Mouse (Mus musculus) urinary bladder, adult 18-20 months (tissue): ENCODE measurements around the gene Ipo4.
A peak's percentile ranks its signal among the peaks of the same experiment; 100 is the strongest.

Experiments
- DNase-seq, 2 experiments: peaks; one replicate each; pipeline ENCODE4 v3.0.0; 2022; ENCODE audit warnings: low spot score in 2 of 2, mixed read lengths in 2 of 2

Gene Ipo4

DNA sequence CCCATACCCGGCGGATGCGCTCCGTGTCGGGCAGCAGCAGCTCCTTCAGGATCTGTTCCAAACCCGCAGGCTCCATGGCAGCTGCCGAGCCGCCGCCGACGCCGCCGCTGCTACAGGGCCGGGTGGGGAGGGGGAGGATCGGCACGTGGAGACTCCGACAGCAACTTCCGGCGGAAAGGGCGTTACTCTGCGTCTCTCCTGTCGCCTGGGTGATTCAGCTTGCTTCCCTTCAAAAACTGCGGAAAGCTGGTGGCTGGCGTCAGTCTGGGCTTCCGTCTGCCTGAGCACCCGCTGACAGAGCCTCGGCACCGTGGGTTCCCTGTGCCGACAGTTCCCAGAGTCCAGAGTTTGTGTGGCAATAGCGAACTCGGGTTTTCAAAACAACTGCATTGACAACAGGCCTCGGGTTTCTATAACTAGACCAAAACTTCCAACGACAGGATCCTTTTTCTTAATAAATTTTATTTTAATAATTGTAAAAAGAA, at the start of gene Ipo4:
TSS of gene Ipo4 (minus strand) at position 435 of the 485 bp plus-strand sequence.
- peak in 1 of 2 experiments; percentile 81 for DNase-seq

DNA sequence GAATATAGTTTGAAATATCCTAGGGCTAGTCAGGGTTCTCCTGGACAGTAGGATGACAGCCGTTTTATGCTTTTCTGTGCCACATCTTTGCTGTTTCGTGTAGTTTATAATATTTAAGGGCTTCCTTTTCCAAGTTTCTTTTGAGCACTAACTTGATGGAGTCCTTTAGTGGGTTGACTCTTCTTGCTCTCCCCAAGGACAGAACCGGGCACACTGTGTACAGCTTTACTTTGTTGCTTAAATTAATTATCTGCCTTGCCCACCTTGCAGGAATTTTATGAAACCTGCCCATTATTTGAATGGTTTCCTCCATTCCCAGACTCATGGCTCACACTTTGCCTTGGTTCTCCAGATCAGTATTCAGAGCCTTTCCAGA, 46.3 kb upstream of the Ipo4 start:
- no peak for DNase-seq

DNA sequence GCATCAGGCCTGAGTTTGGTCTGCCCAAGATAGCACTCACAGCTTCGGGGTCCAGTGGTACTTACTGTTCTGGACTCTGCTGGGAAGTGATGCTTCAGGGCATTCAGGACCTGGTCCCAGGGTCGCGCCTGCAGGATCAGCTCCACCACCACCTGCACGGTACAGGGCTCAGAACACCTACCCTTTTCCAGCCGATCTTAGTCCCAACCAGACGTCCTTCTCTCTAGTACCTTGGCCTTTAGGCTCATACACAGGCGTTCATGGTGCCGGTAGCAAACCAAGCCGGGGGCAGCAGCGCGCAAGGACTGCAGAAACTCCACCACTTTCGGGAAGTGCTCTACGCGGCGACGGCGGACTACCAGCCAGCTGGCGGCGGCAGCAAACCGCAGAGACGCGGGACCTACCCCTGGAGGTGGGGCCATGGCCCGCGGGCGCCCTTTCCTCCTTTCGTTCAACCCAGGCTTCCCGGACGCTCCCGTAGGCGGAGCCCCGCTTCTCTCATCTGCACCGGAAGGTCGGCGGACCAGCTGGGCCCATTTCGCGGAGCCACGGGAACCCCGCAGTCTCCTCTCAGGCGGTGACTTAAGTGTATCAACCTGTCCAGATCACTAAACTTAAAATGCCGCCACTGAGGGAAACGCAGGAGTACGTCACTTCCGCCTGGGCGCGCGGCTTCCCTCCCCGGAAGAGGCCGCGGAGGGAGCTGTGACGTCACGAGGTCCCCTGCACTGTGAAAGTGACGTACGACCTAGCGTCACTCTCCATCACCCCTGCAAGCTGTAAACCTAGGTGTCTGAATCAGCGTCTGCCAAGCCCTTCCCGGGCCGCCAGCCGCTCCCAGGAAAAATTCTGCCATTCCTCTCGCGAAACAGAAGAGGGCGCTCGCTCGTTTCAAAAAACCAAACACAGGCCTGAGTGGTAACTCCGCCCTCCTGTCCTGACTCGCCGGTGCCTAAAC, 45.7 kb upstream of the Ipo4 start, which contains the start of gene Tinf2:
TSS of gene Tinf2 (minus strand) at position 661 of the 958 bp plus-strand sequence.
- DNase-seq: peak; percentile 88

DNA sequence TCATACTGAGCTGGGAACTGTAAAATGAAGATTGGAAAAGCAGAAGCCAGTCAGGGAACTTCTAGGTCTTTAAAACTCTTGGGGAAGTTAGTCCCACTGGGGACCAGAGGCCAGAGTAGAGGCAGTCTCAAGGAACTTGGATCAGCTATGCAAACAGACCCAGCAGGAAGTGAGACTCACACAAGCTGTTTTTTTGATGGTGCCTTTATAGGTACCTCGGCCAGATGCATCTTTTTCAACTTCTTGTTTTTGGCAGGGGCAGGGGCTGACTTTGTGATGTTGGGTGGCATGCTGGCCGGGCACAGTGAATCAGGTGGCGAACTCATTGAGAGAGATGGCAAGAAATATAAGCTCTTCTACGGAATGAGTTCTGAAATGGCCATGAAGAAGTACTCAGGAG, 41.9 kb upstream of the Ipo4 start:
- no peak for DNase-seq

DNA sequence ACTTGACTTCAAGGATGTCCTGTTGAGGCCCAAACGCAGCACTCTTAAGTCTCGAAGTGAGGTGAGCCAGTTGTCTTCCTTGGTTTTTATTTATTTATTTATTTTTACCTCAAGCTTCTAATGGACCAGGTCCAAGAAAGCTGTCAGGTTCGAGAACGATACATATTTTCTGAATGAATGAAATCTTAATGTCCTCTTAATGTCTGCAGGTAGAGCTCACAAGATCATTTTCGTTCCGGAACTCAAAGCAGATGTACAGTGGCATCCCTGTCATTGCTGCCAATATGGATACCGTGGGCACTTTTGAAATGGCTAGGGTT, 36.9 kb upstream of the Ipo4 start:
- DNase-seq: no peak

DNA sequence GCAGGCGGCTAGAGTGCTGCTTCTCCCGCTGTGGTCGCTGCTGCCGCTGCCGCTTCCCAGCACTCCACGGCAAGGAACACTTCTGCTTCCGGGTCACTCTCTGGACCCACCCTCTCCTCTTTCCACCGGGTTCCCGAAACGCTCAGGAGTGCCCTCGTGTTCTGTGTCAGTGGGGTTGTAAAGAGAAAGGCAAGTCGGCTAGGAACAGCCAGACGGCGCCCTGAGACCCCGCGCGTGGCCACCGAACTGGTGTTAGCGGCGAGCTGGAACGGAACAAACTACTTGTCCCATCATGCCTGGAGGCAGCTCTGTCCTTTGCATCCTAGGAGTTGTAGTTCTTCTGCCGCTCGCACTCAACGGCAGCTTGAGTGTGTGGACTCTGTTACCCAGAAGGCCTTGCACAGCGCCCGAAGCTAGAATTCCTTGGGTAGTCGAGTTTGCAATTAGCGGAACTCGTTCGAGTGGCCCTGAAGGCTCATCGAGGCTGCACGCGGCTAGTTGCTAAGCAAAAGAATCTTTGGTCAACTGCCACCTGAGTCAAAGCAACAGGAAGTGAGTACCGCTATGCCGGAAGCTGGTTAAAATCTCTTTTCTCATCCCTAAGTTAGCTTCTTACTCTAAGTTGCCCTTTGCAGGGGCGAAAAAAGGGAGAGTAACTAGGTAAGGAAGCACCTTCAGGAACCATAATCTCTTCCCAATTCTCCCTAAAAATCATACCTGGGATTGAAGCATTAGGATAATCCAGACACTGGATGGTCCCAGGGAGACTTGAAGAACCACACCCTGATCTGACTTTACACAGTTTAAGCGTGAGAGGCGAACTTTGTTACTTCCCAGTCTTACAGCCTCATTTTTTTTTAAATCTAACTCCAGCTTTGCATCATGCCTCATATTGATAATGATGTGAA, 36.3 kb upstream of the Ipo4 start, which contains the start of the genes Gmpr2 and Nedd8:
TSS of gene Gmpr2 (plus strand) at position 109 of the 908 bp plus-strand sequence.
TSS of gene Nedd8 (minus strand) at position 292 of the 908 bp plus-strand sequence.
- peak; percentile 90 to 97 for DNase-seq

DNA sequence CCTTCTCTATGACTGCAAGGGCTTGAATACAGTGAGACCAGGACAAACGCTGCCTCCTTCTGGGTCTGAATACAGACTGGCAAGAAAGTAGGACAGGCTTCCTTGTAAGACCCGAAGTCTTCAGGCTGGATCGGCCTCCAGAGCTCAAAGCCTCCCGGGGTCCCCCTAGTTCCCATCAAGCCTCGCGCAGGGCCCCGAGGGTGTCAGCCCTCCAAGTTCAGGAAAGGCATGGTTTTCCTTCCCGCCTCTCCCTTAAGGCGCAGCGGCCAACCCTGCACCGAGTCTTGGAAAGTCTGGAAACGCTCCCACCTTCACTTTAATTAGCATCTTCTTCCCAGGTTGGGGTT, 35.7 kb upstream of the Ipo4 start:
- DNase-seq: no peak

DNA sequence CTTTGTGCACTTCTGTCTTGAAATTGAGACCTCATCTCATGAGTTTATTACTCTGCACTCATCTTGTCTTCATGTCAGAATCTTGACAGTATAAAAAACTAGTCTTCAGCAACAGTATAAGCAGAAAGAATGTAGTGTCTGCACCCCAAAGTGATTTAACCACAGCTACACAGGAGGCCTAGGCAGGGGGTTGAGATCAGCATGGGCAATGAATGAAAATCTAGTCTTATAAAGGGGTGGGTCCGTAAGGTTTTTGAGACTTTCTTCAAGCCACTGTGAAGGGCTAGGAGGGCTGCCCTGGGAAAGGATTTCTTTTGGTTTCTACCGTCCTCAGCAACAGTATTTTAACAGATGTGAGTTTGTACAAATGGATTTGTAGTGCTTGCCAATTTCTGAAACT, 24.9 kb upstream of the Ipo4 start:
- no peak for DNase-seq

DNA sequence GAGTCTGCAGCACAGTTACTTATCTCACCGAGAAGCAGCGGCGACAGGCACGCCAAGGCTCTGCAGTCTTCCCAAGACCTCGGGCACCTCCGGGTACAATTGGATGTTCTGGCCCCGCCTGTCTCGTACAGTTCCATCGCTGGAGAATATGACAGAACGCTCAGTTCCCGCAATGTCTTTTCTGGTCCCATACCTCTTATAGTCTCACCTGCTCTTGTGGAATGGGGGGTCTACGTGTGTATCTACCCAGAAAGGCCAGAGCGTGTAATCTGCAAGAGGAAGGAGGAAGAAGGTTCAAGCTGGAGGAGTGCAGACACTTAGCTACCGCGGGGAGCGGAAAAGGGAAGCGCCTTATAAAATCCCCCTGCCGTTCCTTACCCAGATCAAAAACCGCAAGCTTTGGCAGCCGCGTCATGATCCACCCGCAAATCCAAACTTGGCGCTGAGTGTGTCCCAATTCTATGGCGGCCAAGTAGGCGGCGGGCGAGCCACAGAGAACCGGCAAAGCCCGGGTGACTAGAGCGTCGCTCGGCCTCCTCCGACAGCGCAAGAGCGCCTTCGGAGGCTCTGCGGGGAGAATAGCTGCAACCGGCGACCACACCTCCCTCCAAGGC, 24.3 kb upstream of the Ipo4 start, which contains the start of gene Mdp1:
TSS of gene Mdp1 (minus strand) at position 549 of the 614 bp plus-strand sequence.
- DNase-seq: peak; percentile 64 to 69

DNA sequence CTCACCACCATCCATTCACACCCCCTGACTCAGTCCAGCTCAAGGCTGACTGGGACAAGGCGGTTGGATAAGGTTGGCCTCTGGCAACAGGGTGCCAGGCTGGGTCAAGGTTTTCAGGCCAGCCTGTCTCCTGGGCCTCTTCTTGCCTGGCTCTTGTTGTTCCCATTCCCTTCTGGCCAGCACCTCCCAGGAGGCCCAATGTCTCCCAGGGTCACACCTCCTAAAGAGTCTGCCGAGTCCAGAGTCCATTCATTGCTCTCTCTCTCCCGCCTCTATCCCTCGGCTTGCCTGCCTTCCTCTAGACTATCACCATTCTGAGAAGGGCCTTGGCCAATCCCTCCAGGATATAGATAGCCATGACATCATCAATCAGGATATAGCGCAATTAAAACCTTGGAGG, 22.3 kb upstream of the Ipo4 start:
- no peak for DNase-seq

DNA sequence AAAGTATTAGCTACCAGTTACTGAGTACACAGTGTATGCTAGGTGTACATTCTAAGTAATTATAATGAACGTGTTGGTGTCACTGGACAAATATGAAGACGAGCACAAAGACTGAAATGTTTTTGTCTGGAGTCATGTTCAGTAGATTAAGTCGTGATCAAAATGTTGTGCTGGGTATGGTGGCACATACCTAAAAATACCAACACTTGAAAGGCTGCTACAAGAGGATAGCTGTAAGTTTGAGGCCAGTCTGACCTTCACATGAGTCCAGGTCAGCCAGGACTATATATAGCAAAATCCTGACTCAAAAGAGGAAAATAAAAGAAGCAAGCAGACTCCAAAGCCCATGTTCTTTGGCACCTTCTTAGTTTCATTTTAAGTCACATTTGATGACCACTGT, 21.2 kb upstream of the Ipo4 start:
- DNase-seq: no peak

DNA sequence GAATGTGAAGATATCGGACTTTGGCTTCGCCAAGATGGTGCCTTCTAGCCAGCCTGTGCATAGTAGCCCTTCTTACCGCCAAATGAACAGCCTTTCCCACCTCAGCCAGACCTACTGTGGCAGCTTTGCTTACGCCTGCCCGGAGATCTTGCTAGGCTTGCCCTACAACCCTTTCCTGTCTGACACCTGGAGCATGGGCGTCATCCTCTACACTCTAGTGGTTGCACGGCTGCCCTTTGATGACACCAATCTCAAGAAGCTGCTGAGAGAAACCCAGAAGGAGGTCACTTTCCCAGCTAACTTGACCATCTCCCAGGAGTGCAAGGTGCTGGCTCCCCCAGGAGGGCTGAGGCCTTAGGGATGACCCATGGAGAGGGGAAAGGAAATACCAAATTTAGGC, 15.8 kb upstream of the Ipo4 start:
- no peak for DNase-seq

DNA sequence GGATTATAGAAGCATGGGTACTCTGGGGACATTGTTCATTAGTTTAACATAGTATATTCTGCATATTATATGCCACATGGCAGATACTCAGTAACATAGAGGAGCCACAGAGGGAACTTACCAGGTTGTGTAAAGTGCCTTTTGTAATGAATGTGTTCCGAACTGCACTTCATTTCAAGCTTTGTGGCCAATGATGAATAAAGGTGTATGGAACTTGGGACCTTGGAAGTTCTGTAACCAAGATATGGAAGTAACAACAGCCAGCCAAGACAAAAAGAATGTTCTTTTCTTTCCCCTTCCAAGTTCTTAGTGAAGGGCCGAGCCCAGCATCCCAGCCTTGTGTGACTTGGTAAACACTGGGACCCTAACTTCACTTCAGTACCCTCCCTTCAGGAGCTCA, 14.1 kb upstream of the Ipo4 start, which contains the start of gene Tssk4:
TSS of gene Tssk4 (plus strand) at position 301 of the 400 bp plus-strand sequence.
- no peak for DNase-seq

DNA sequence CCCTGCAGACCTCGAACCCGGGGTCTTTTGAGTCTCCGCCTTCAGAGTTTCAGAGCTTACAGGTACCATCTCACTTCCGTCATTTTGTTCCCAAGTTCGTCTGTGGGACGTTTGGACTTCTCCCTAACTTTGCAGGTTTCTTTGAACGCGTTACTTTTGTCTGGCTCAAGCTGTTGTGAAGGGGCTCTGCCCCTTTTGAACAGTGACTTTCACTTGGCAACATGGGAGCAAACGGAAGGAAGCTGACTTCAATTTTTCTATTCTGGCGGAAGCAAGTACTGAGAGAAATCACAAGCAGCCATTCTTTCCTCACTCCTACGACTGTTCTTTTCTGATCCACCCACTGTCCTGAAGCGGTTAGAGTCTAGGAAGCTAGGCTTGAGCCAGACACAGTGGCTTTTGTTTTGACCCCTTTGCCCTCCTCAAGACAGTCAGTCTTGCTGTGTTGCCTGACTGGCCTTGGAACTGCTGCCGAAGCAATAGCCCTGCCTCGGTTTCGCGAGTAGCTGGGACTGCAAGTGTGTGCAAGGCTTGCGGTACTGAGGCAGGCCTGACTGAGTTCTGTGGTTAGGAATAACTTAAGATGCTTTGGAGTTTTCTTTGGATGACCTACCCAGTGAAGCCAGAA, 8.6 kb upstream of the Ipo4 start:
- no peak for DNase-seq

DNA sequence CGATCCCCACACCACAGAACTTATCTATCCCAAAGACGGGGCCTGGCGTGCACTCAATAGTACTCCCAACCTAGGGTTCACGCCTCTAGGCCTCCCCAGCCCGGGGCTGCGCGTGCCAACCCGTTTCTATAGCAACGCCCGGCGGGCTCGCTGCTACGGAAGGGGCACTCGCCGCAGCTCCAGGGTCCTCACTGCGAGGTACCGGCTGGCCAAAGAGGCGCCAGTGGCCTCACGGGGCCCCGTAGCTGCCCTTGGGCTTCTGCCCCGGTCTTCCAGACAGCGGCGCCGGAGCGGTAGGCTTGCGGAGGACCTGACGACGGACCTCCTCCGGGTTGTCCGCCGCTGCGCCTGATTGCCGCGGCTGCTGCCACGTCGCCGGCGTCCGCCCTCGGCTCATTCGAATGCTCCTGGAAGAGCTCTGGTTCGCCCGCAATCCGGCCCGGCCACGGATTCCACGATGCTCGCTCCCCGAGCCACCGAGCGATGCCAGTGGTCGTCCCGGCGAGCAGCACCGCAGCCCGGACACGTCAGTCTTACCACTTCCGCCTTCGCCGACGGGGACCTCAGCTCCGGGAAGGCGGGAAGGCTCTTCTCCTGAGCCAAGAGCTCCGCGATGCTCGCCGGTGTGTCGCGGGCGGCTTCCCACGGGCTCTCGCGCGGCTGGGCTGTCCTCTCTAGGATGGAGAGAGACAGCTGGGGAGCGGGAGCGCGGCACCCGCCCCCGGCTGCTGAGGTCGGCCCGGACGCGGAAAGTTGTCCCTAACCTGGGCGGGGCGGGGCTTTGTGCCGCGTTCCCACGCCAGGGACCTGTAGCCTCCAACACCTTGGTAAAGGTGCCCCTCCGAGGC, 7.5 kb upstream of the Ipo4 start, which contains the start of gene Tm9sf1:
TSS of gene Tm9sf1 (minus strand) at position 747 of the 848 bp plus-strand sequence.
- DNase-seq: peak; percentile 79 to 96

DNA sequence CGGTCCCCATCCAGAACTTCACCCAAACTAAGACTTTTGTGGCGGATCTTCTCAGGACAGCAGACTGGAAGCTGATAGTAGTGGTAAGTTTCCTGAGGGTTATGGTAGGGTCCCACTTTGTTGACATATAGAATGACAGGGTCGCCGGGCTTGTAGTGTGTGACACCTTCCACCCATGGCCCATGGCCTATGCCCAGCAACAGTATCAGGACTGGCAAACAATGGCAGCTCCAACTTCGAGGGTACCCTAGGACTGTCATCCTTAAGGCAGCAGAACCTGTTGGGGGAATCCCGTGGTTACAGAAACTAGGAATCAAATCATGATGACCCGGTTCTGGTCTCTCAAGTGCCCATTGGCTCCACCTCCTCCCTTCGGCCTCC, 6.9 kb upstream of the Ipo4 start:
- DNase-seq: no peak

DNA sequence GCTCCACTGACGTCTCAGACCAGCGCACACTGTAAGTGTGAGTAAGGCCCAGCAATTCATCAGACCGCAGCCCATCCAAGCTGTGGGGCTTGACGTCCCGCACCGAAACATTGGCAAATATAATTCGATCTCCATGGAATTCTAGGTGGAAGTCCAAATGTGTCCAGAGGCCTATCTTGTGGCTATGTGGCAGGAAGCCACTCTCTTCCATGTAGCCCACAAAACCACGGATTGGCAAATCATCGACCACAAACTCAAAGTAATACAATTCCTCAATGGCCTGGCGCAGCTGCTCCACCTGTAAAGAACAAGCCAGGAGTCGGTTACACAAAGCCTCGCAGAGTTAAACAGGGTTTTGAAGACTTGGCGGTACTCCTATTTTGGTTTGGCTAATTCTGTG, 5.5 kb upstream of the Ipo4 start:
- DNase-seq: no peak

DNA sequence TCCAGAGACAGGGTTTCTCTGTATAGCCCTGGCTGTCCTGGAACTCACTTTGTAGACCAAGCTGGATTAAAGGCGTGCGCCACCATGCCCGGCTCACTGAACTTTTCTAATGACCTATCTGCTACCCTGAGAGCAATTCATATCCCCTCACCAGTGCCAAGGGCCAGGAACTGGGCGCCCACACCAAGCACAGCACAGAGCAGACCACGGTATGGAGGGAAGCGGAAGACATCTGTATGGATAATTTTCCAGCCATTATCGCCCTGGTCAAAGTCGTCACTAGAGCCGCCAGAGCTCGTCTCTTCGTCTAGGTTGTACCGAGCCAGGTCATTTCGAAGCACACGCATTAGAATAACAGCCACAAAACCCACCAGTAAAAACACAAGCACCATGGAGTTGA, 5.1 kb upstream of the Ipo4 start:
- DNase-seq: no peak

DNA sequence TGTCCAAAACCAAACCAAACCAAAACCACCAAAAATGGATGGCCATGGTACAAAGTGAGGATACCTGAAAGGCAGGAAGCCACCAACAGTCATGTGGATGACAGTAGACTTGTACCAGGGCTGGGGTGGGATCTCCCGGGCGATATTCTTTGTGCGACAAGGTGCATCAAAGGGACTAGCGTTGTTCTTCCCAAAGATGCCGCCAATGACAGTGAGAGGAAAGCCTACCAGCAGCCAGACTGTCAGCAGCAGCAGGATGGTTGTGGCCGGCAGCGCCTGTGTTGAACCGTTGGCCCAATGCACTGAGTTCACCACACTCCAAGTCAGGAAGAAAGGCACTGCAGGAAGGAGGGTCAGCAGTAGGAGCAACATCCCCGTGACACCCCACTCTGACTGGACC, 2.0 kb upstream of the Ipo4 start, which contains the start of gene Gm49378:
TSS of gene Gm49378 (minus strand) at position 101 of the 400 bp plus-strand sequence.
- no peak for DNase-seq

DNA sequence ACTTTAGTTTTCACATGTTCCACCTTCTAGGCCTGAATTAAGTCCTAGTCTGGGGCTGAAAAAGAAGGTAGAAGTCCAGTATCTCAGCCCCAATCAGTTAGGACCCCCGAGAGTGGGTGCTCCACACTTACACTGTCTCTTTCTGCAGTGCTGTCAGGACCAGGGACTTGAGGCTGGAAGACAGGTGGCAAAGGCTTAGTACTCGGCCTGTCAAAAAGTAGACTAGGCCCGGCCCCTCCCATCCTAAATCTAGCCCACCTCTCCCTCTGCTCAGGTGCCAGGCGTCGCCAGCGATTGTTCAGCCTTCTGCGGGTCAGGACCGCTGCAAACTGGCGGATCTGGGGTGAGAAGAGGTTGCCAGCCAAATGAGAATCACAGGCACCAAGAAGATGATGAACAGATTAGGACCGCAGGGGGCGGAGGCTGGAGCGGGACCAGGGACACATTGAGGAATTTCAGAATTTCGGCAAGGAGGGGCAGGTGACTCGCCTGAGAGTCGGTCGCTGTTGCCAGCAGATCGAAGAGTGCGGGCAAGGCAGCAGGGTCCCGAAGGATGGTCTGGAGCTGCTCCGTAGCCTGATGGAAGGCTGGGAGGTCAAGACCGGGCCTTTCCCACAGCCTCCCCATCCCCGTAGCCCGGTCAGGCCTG, 759 bp downstream of the Ipo4 start:
- DNase-seq: peak; percentile 16 to 66
